Mouse (Mus musculus) heart, embryonic 13.5 days (tissue): ENCODE measurements around the gene Dnajc16. TPM values are rescaled to one million over a fixed set of nuclear protein-coding genes. Genes with fewer than 3 reads are reported as not detected.
"Not testable (repeated sequence)": the region's sequence is repeated elsewhere in the genome, so short reads cannot be mapped to it uniquely, and the experiment has no call there.

Experiments used
- ATAC-seq: fragments of 200-750 bp; cut with Nextera tagmentation; 2 replicates; pipeline ENCODE4 v1.8.0; 2017; ENCODE audit warnings: moderate TSS enrichment; ENCODE audit not compliant: insufficient number of reproducible peaks, low FRiP score, low TSS enrichment; ENCODE audit errors: extremely low read depth
- H3K27ac ChIP-seq: fragments of 300-500 bp; sonication (generic); replicated peaks from 2 replicates; pipeline ENCODE4 v1.5.1; 2015; ENCODE audit warnings: moderate library complexity, mild to moderate bottlenecking, inconsistent platforms
- H3K27me3 ChIP-seq: fragments of 300-500 bp; sonication (generic); replicated peaks from 2 replicates; pipeline ENCODE4 v1.6.1; 2015; ENCODE audit warnings: mild to moderate bottlenecking, inconsistent platforms
- H3K36me3 ChIP-seq: fragments of 300-500 bp; sonication (generic); 2 replicates; pipeline ENCODE4 v1.6.1; 2015; ENCODE audit warnings: mild to moderate bottlenecking, inconsistent platforms
- H3K4me1 ChIP-seq: fragments of 300-500 bp; sonication (generic); 2 replicates; pipeline ENCODE4 v1.6.1; 2015; ENCODE audit warnings: inconsistent platforms
- H3K4me2 ChIP-seq: fragments of 300-500 bp; sonication (generic); 2 replicates; pipeline ENCODE4 v1.6.1; 2015; ENCODE audit warnings: inconsistent platforms, mild to moderate bottlenecking, moderate library complexity
- H3K4me3 ChIP-seq: fragments of 300-500 bp; sonication (generic); 2 replicates; pipeline ENCODE4 v1.5.1; 2015; ENCODE audit warnings: moderate library complexity, mild to moderate bottlenecking, inconsistent platforms
- H3K9ac ChIP-seq: fragments of 300-500 bp; sonication (generic); 2 replicates; pipeline ENCODE4 v1.6.1; 2015; ENCODE audit warnings: inconsistent platforms, mild to moderate bottlenecking, moderate library complexity
- H3K9me3 ChIP-seq: fragments of 300-500 bp; sonication (generic); 2 replicates; pipeline ENCODE4 v1.6.1; 2016; ENCODE audit warnings: inconsistent platforms
- WGBS: fragments of 180-500 bp; shearing (Covaris S2); methylation state at CpG from one replicate; pipeline ENCODE4 v1.1.7; 2015; ENCODE audit warnings: mixed read lengths; 5-methylcytosine and 5-hydroxymethylcytosine counted together
- polyA plus RNA-seq: library from polyadenylated mRNA; unstranded; fragments of >200 nt; fragmentation: Nextera tagmentation; extraction: Ambion mirVana; gene quantifications from 2 replicates; pipeline ENCODE4 v1.2.1, GENCODE M21; 2015

The Dnajc16 gene
- polyA plus RNA-seq, 1 experiment from 2014 or later, result 4.0 TPM

DNA sequence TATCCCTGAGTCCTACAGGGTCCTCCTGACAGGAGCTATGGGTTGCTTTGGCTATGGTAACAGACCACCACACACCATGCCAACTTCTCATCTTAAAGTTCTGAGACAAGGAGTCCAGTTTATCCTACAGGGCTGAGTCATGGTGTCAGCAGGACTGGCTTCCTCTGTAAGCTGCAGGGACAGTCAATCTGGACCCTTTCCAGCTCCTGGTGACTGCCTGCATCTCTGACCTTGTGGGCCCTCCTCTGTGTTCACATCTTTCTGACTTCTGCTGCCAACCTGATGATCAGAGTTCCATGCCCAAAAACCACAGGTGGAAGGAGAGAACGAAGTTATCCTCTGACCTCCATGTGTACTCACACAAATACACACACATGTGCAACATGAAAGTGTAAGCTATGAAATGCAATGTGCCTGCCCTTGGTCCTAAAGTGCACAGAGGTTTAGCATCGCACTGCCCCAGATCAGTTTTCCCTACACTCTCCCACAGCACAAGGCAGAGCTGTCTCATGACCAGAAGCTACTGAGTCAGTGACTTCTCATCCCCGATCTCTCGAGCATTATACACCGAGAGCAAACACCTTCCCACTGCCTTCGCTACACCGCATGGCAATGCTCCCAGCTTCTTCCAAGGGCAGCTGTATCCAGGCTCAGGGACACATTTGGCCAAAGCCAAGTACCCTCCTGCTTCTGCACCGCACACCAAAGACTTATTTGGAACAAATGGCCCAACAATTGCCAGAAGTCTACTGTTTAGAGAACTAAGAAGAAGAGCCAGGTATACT is 9.3 kb downstream of the Dnajc16 start:
- Histone ChIP-seq H3K4me3 (no peak overlapping the region), H3K9me3 (no peaks in the 10 kb centered on the region), H3K27me3 (no peaks in the 10 kb centered on the region), H3K9ac (no peak overlapping the region), H3K27ac (no peak overlapping the region), H3K4me1 (no peaks in the 10 kb centered on the region), H3K36me3 (peaks cover 98% of the 10 kb centered on the region), H3K4me2 (no peak overlapping the region)
- 92% methylated on average over 8 of the region's 8 CpGs for WGBS
- ATAC-seq, result no peak; the same call in 1 of the 2 replicates

DNA sequence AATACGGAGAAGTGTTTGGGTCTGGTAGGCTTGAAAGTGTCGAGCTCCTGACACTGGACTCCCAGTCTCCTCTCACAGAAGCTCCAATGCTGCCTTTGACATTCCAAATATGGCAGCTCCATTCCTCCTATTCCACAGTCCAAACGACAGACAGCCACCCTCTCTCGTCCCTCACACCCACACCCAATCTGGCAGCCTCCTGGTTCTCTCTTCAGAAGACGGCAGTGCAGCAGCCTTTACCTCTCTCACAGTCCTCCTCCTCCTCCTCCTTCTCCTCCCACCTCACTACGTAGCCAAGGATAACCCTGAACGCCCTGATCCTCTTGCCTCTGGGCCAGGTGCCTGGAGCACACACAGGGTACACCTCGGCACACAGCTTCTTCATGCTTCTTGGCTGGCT is 10.9 kb downstream of the Dnajc16 start:
- ATAC-seq, result no peak
- no peak overlapping the region for H3K27ac ChIP-seq
- WGBS, result 67% methylated on average over 8 of the region's 8 CpGs
- H3K9me3 ChIP-seq, result no peaks in the 10 kb centered on the region
- H3K27me3 ChIP-seq, result no peaks in the 10 kb centered on the region
- H3K4me2 ChIP-seq, result no peak overlapping the region
- no peaks in the 10 kb centered on the region for H3K4me1 ChIP-seq
- H3K4me3 ChIP-seq, result no peak overlapping the region
- H3K36me3 ChIP-seq, result peaks cover 98% of the 10 kb centered on the region
- H3K9ac ChIP-seq, result no peak overlapping the region

DNA sequence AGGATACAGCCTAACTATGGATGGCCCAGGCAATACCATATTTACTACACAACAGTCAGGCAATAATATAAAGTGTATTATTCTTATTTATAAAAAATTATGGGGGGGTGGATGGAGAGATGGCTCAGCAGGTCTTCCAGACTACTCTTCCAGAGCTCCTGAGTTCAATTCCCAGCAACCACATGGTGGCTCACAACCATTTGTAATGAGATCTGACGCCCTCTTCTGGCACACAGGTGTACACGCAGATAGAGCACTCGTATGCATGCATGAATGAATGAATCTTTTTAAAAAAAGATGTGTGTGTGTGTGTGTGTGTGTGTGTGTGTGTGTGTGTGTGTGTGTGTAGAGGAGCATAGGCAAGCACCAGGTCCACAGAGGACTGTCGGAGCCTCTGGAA is 17.7 kb downstream of the Dnajc16 start:
- Histone ChIP-seq H3K4me1 (peaks cover 22% of the 10 kb centered on the region), H3K36me3 (peaks cover 99% of the 10 kb centered on the region)
- H3K9ac ChIP-seq, ATAC-seq, H3K27ac ChIP-seq, H3K27me3 ChIP-seq, H3K4me2 ChIP-seq, H3K4me3 ChIP-seq, H3K9me3 ChIP-seq: not testable (repeated sequence)
- WGBS, result 85% methylated on average over 3 of the region's 4 CpGs

DNA sequence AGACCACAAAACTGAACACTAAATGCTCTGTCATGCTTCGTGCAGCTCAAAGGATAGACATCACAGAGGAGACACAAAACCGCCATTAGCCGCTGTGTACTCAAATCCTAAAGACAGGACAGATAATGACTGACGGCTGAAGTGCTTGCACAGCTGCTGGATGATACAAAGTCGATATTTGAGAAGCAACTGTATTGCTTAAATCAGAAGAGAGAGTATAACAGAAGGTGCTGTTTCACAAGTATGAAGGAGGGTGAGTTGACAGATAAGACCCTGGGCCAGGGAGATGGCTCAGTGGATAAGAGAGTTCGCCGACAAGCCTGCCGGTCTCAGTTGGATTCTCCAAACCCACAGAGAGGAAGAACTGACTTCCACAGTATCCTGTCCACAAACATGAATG is 18.9 kb downstream of the Dnajc16 start:
- Histone ChIP-seq H3K27ac (no peak overlapping the region), H3K4me2 (no peak overlapping the region), H3K4me3 (no peak overlapping the region), H3K9me3 (no peaks in the 10 kb centered on the region), H3K36me3 (peaks cover 87% of the 10 kb centered on the region), H3K9ac (no peak overlapping the region), H3K4me1 (peaks cover 34% of the 10 kb centered on the region), H3K27me3 (no peaks in the 10 kb centered on the region)
- no peak for ATAC-seq
- 87% methylated on average over 8 of the region's 8 CpGs for WGBS

DNA sequence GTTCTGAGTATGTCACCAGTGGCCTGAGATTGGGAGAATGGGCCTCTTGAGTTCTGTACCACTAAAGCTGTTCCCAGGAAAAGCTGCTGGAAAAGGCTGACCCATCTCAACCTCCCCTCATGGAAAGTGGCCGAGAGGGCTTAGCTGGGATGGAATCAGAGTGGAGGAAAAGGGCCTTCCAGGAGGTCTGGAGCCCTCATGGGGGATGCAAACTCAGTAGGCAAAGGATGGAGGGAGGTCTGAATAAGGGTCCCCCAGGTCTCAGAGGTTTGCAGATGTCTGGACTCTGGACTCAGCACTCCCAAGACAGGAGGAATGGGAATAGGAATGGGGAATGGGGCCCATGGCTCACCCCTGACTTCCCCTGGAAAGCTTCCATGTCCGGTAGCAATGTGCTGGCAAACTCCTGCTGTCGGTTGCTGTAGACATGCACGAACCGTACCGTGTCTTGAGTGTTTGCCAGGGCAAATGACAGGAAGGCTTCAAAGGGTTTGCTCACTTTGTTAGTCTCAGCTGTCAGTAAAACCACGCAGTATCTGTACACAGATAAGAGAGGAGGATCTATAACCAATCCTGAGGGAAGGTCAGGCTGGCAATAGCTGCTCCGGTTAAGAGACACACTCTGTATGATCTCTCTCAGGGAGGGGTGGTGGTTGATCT is 21.1 kb downstream of the Dnajc16 start:
- Histone ChIP-seq H3K36me3 (peaks cover 76% of the 10 kb centered on the region), H3K9ac (no peak overlapping the region), H3K4me3 (no peak overlapping the region), H3K9me3 (no peaks in the 10 kb centered on the region), H3K27ac (no peak overlapping the region), H3K4me2 (no peak overlapping the region), H3K4me1 (peaks cover 46% of the 10 kb centered on the region), H3K27me3 (no peaks in the 10 kb centered on the region)
- 44% methylated on average over 8 of the region's 8 CpGs for WGBS
- no peak for ATAC-seq

DNA sequence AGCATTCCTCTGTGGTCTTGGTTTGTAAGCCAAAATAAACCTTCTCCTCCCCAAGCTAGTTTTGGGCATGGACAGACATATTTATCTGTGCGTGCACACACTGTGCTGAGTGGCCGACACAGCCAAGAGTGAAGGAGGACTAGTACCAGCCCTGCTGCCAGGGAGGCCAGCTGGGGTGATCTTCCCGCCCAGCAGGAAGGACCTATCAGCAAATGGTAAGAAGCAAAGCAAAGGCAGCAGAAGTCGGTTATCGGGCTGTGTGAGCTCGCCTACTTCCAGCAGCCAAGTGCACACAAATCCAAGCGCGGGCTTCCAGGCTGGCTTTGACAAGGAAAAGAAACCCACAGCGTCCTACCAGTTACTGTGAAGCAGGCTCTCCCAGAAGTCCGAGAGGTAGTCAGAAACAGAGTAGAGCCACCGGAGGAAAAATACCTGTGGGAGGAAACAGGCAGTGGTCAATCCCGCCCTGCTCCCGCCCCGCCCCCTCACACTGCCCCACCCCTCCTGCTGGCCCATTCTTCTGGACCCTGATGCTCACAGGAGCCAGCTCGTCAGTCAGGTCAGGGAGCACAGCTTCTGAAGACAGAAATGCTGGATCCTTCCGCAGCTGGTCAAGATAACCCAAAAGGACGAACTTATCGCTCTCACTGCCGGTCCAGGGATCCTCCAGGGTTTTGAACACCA is 23.2 kb downstream of the Dnajc16 start:
- peak overlapping the region; percentile 17; the same call in 1 of the 2 replicates for H3K4me3 ChIP-seq
- peak; percentile 68; the same call in 1 of the 2 replicates for ATAC-seq
- H3K27me3 ChIP-seq, result no peaks in the 10 kb centered on the region
- 34% methylated on average over 19 of the region's 19 CpGs for WGBS
- H3K4me1 ChIP-seq, result peaks cover 46% of the 10 kb centered on the region
- peak overlapping the region; percentile 93 for H3K27ac ChIP-seq
- H3K9me3 ChIP-seq, result no peaks in the 10 kb centered on the region
- peak overlapping the region; percentile 65; the same call in 1 of the 2 replicates for H3K9ac ChIP-seq
- peaks cover 76% of the 10 kb centered on the region for H3K36me3 ChIP-seq
- H3K4me2 ChIP-seq, result peak overlapping the region; percentile 57

DNA sequence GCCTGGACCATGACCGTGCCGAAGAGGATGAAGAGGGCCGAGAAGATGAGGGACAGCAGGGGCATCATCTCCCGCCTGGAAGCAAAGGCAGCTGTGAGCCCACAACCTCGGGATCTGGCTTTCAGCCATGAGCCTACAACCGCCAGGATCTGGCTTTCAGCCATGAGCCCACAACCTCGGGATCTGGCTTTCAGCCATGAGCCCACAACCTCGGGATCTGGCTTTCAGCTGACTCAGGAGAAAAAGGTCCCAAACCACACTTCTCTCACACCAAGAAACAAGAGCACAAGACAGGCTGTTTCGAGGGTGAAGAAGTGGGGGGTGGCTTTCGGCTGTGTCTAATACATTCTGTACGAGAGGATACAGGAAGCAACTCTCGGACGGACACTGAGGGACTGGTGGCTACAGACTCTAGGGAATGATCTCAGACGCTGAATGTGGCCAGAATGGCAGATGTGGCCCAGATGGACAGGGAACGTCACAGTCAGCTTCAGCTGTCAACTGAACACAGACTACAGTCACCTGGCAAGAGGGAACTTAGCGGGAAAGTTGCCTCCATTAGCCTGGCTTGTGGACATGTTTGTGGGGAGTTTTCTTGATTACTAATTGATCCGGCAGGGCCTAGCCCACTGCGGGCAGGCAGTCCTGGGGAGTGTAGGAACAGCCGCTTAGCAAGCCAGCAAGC is 23.9 kb downstream of the Dnajc16 start:
- peak overlapping the region; percentile 17 for H3K4me3 ChIP-seq
- H3K36me3 ChIP-seq, result peaks cover 76% of the 10 kb centered on the region
- H3K4me2 ChIP-seq, result peak overlapping the region; percentile 57
- peak overlapping the region; percentile 58 for H3K9ac ChIP-seq
- H3K27me3 ChIP-seq, result no peaks in the 10 kb centered on the region
- peak; percentile 25; the same call in 1 of the 2 replicates for ATAC-seq
- 31% methylated on average over 19 of the region's 19 CpGs for WGBS
- no peaks in the 10 kb centered on the region for H3K9me3 ChIP-seq
- peak overlapping the region; percentile 93 for H3K27ac ChIP-seq
- H3K4me1 ChIP-seq, result peaks cover 46% of the 10 kb centered on the region

DNA sequence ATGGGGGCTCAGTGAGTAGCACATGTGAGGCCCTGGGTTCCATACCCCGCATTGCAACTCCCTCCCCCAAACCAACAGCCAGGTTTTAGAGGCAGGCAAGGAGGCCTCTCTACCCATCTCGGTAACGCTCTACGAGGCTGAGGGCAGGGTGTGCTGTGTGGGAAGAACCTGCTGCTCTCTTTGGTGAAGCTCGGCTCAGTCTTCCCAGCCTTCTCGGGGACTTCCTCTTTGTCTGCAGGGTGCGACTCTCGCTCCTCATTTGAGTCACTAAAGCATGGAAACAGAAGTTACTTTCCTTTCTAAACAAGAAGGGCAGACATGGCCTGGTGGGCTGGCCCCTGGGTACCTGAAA is 24.4 kb downstream of the Dnajc16 start:
- ATAC-seq, result no peak
- Histone ChIP-seq H3K27ac (peak overlapping the region; percentile 93), H3K9me3 (no peaks in the 10 kb centered on the region), H3K4me2 (peak overlapping the region; percentile 57), H3K4me3 (peak overlapping the region; percentile 17; the same call in 1 of the 2 replicates), H3K4me1 (peaks cover 46% of the 10 kb centered on the region), H3K27me3 (no peaks in the 10 kb centered on the region), H3K9ac (peak overlapping the region; percentile 58), H3K36me3 (peaks cover 76% of the 10 kb centered on the region)
- 69% methylated on average over 8 of the region's 8 CpGs for WGBS

DNA sequence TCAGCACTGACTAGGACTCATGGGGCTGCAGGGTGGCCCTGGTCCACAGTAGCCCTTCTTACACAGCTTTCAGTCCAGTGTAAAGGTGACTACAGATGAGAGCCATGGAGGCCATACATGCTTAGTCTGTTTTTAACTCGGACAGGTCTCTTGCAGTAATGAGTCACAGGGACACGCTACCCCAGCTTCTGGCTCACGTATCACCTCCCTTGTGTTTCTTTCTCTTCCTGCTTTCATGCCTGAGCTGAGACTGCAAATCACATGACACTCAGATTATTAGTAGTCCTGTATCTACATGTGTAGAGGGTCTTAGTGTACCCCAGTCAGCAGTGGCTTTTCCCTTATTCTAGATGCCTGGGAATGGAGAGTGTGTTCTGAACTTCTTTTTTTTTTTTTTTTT is 25.7 kb downstream of the Dnajc16 start:
- no peak overlapping the region for H3K4me2 ChIP-seq
- H3K27ac ChIP-seq, result no peak overlapping the region
- no peak for ATAC-seq
- 89% methylated on average over 3 of the region's 3 CpGs for WGBS
- no peaks in the 10 kb centered on the region for H3K9me3 ChIP-seq
- no peaks in the 10 kb centered on the region for H3K27me3 ChIP-seq
- no peak overlapping the region for H3K9ac ChIP-seq
- H3K36me3 ChIP-seq, result peaks cover 69% of the 10 kb centered on the region
- H3K4me3 ChIP-seq, result no peak overlapping the region
- peaks cover 41% of the 10 kb centered on the region for H3K4me1 ChIP-seq

DNA sequence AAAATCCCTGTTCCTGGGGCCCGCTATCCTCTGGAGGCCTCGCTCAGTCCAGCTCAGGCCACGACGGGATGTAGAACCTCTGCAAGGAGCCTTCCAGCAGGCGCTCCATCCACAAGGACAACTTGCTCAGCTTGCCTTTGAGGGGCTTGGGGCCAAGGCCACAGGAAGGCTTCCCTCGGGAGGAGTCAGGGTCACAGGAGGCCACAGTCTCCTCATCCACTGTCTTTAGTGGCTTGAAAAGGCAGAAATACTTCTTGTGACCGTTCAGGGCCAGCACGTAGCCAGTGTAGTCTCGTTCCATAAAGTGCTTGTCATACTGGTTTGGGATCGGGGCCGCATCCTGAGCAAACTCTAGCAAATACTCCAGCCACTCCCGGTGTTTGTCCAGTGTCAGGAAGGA is 27.3 kb downstream of the Dnajc16 start:
- 88% methylated on average over 12 of the region's 12 CpGs for WGBS
- no peak for ATAC-seq

DNA sequence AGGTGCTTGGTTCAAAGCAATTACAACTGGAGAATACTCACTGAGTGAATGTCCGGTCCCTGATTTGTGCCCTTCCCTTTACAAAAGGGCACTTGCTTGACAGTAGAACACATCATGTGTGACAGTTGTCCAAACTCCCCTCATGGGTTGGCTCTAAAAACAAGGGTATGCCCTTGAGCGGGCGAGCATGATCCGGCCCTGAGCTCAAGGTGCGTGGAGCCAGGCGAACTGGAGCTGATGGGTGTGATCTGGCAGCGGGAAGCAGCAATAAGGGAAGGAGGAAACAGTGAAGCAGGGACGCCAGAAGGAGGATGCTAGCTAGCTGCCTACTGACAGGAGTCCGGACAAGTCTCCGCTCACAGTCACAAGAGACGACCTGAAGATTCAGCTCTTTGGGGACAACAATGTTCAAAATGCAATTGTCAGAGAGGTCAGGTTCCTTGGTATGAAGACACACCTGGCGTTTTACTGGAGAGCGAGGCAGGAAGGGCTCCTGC is 28.6 kb downstream of the Dnajc16 start:
- Histone ChIP-seq H3K36me3 (peaks cover 50% of the 10 kb centered on the region), H3K9ac (no peak overlapping the region), H3K27ac (no peak overlapping the region), H3K4me1 (peaks cover 25% of the 10 kb centered on the region), H3K4me2 (no peak overlapping the region), H3K4me3 (no peak overlapping the region), H3K9me3 (no peaks in the 10 kb centered on the region), H3K27me3 (no peaks in the 10 kb centered on the region)
- WGBS, result 89% methylated on average over 13 of the region's 13 CpGs
- ATAC-seq, result no peak

More for the DNA sequence above, 27.3 kb downstream of the Dnajc16 start:
- H3K4me2 ChIP-seq, result no peak overlapping the region
- no peak overlapping the region for H3K27ac ChIP-seq
- no peaks in the 10 kb centered on the region for H3K9me3 ChIP-seq
- H3K36me3 ChIP-seq, result peaks cover 54% of the 10 kb centered on the region
- H3K9ac ChIP-seq, result no peak overlapping the region
- H3K4me1 ChIP-seq, result peaks cover 38% of the 10 kb centered on the region
- H3K4me3 ChIP-seq, result no peak overlapping the region
- H3K27me3 ChIP-seq, result no peaks in the 10 kb centered on the region
